Mouse (Mus musculus) heart, embryonic 16.5 days (tissue): ENCODE measurements around the gene Itga1. TPM values are rescaled to one million over a fixed set of nuclear protein-coding genes. Genes with fewer than 3 reads are reported as not detected.

ENCODE experiments used
- ATAC-seq: fragments of 200-750 bp; cut with Nextera tagmentation; replicated peaks from 2 replicates; pipeline ENCODE4 v1.8.0; 2017; ENCODE audit warnings: moderate number of reproducible peaks; ENCODE audit not compliant: insufficient read depth, low FRiP score; ENCODE audit errors: extremely low read depth
- H3K27ac ChIP-seq: fragments of 300-500 bp; sonication (generic); 2 replicates; pipeline ENCODE4 v1.5.1; 2014; ENCODE audit warnings: mild to moderate bottlenecking, low read length, control low read depth, moderate library complexity
- H3K27me3 ChIP-seq: fragments of 300-500 bp; sonication (generic); 2 replicates; pipeline ENCODE4 v1.6.1; 2014; ENCODE audit warnings: low read length, mixed read lengths; ENCODE audit not compliant: control insufficient read depth, insufficient read depth
- H3K36me3 ChIP-seq: fragments of 300-500 bp; sonication (generic); 2 replicates; pipeline ENCODE4 v1.6.1; 2014; ENCODE audit not compliant: control insufficient read depth, insufficient read depth
- H3K4me1 ChIP-seq: fragments of 300-500 bp; sonication (generic); 2 replicates; pipeline ENCODE4 v1.6.1; 2014; ENCODE audit warnings: low read length, mixed read lengths; ENCODE audit not compliant: control insufficient read depth, insufficient read depth
- H3K4me2 ChIP-seq: fragments of 300-500 bp; sonication (generic); 2 replicates; pipeline ENCODE4 v1.6.1; 2014; ENCODE audit warnings: low read depth, mild to moderate bottlenecking, control low read depth, low read length
- H3K4me3 ChIP-seq: fragments of 300-500 bp; sonication (generic); 2 replicates; pipeline ENCODE4 v1.5.1; 2014; ENCODE audit warnings: mild to moderate bottlenecking, control low read depth, low read length
- H3K9ac ChIP-seq: fragments of 300-500 bp; sonication (generic); 2 replicates; pipeline ENCODE4 v1.6.1; 2014; ENCODE audit warnings: low read length, control low read depth
- H3K9me3 ChIP-seq: fragments of 300-500 bp; sonication (generic); replicated peaks from 2 replicates; pipeline ENCODE4 v1.6.1; 2016; ENCODE audit warnings: low read length; ENCODE audit not compliant: control insufficient read depth
- WGBS: fragments of 180-500 bp; shearing (Covaris S2); extraction: QIAGEN DNeasy Blood & Tissue Kit; methylation state at CpG from one replicate; pipeline ENCODE4 v1.1.7; 2014; 5-methylcytosine and 5-hydroxymethylcytosine counted together
- polyA plus RNA-seq: library from polyadenylated mRNA; unstranded; fragments of >200 nt; fragmentation: Nextera tagmentation; extraction: Ambion mirVana; gene quantifications from 2 replicates; pipeline ENCODE4 v1.2.1, GENCODE M21; 2015

Gene Itga1
- polyA plus RNA-seq, 1 experiment from 2014 or later: 26.3 TPM

DNA sequence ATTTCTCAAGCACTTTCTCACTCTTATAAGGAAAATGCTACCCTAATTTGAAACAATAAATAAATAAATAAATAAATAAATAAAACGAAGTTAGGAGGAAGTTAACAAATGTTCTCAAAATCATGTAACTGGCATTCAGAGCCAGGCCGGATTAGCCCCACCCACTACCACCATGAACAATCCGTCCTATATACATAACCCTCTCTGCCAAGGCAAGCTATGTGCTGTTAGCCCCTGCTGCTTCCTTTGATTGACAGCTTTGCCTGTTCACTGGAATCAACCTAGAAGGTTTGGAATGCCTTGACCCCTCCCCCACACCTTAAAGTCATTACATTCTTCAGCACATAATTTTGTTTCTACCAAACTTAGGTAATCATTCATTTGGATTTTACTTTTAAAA lies 10.3 kb downstream of the Itga1 start:
- no peak for ATAC-seq
- no peak overlapping the region for H3K4me3 ChIP-seq
- peaks cover 46% of the 10 kb centered on the region for H3K4me1 ChIP-seq
- no peaks in the 10 kb centered on the region for H3K9me3 ChIP-seq
- H3K27me3 ChIP-seq: no peaks in the 10 kb centered on the region
- peak overlapping the region; percentile 98; the same call in 1 of the 2 replicates for H3K4me2 ChIP-seq
- peaks cover 7% of the 10 kb centered on the region; the same call in 1 of the 2 replicates for H3K36me3 ChIP-seq
- H3K27ac ChIP-seq: peak overlapping the region; percentile 99; the same call in 1 of the 2 replicates
- 47% methylated on average over 3 of the region's 3 CpGs for WGBS
- H3K9ac ChIP-seq: no peak overlapping the region

DNA sequence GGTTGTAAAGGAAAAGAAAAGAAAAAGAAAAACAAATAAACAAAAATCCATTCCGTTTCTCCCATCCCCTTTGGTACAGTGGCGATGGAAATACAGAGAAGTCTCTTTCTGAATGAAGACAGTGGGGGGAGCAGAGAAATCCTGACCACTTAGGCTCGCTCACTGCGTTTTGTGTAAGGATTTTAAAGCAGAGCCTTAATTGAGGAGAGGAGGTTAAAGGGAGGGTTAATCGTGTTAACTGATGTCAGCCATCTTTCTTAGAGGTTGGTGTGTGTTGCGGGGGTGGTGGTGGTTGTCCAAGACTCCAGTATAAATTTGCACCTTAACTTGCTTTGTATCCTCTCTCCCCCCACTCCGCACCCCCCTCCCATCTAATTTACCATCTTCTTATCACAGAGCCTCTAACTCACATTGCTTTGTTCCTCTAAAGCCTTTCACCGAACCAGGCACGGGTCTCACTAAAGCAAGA lies 10.8 kb downstream of the Itga1 start:
- H3K9ac ChIP-seq: peak overlapping the region; percentile 92
- peak overlapping the region; percentile 98 for H3K4me2 ChIP-seq
- H3K27ac ChIP-seq: peak overlapping the region; percentile 99

DNA sequence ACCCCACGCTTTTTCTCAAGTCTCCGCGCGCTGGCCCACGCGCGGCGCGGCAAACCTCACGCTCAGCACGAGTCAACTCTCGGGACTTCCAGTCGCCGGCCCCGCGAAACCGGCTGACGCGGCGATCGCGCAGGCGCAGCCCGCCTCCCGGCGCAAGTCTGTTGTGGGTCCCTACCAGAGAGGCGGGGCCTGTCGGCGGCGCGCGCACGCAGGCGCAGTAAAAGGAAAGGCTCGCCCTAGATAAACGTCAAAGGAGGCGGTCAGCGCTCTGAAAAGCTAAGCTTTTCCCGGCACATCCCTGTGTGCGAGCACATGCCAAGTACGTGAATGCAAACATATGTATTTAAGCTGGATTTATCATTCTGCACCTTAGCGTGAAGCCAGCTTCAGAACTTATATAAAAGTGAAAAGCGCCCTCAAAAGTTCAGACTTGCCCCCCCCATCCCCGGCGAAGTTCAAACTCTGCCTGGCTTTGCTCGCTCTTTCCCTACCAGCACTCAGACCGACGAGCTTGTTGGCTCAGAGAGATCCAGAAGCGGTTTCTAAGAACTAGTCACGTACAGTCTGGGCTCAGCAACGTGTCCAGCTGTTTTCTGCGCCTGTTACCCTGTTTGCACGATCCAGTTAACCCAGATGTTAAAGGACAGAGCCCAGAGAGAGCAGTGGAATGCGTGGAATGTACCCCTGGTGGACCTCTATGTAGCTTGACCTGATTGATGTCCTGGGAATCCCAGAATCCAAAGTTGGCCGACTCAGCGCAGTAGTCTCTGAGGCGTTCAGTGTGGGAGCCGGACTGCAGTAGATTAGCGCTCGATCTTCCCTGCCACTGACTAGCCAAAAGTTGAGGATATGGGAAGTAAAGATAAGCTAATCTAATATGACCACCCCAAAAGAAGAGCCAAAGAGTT lies 11.4 kb downstream of the Itga1 start, which contains the start of gene Pelo:
Gene Pelo (minus strand): TSS at position 118 of the 908 bp plus-strand sequence.
- Histone ChIP-seq H3K9ac (peak within 1 kb of the TSS; percentile 92), H3K36me3 (peaks cover 9% of the 10 kb centered on the region; the same call in 1 of the 2 replicates), H3K4me3 (peak within 1 kb of the TSS; percentile 80), H3K4me1 (peaks cover 43% of the 10 kb centered on the region), H3K27ac (peak within 1 kb of the TSS; percentile 99), H3K27me3 (no peaks in the 10 kb centered on the region), H3K4me2 (peak within 1 kb of the TSS; percentile 98), H3K9me3 (no peaks in the 10 kb centered on the region)
- WGBS: under 1% methylated on average over 60 of the region's 60 CpGs
- ATAC-seq: peak; percentile 94

More for the DNA sequence above, 10.8 kb downstream of the Itga1 start:
- Histone ChIP-seq H3K27me3 (no peaks in the 10 kb centered on the region), H3K36me3 (peaks cover 8% of the 10 kb centered on the region; the same call in 1 of the 2 replicates), H3K4me1 (peaks cover 45% of the 10 kb centered on the region), H3K9me3 (no peaks in the 10 kb centered on the region), H3K4me3 (peak overlapping the region; percentile 80)
- ATAC-seq: no peak
- WGBS: 33% methylated on average over 9 of the region's 9 CpGs

DNA sequence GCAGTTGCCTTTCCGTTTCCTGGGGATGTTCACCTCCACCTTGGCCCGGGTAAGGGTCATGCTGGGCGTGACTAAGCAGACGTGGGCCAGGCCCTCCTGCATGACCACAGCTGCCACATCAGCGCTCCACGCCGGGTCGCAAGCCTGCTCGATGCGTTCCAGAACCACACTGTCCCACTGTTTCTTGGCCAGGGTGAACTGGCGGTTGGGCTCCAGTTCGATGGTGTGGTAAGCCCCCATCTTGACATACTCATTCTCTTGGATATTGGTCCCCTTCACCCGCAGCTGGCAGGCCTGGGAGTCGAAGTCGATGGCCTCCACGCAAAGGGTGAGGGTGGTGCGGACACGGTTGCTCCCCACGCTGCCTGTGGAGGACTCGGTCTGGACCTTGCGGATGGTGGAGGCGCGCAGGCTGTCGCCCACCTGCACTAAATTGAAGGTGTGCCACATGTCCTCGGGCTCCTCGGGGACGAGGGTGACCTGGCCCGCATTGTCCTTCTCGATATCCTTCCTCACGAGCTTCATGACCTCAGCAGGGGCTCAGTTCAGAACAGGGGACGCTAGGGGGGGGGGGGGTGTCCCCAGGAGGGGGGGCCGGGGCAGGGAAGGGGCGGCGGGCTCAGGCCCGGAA lies 12.3 kb downstream of the Itga1 start:
- peak overlapping the region; percentile 98 for H3K4me2 ChIP-seq
- peaks cover 9% of the 10 kb centered on the region; the same call in 1 of the 2 replicates for H3K36me3 ChIP-seq
- H3K9me3 ChIP-seq: no peaks in the 10 kb centered on the region
- ATAC-seq: peak; percentile 42
- no peaks in the 10 kb centered on the region for H3K27me3 ChIP-seq
- H3K27ac ChIP-seq: peak overlapping the region; percentile 99
- H3K9ac ChIP-seq: peak overlapping the region; percentile 92
- peak overlapping the region; percentile 80 for H3K4me3 ChIP-seq
- peaks cover 38% of the 10 kb centered on the region for H3K4me1 ChIP-seq
- 3% methylated on average over 34 of the region's 35 CpGs for WGBS

DNA sequence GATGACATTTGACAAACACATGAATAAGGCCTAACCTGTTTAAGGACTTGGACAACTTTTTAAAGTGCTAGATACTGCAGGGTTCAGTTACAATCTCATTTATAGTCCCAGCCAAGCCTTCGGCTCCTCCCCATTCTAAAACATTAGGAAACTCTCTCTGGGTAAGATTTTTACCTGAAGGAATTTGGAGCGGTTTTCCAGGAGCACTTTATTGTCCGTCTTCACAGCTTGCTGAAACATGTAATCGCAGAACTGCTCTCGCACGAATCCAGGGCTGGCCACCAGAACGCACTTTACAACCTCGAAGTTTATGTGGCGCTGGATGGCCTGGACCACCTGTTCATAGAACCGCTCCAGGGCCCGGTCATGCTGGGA lies 12.8 kb downstream of the Itga1 start:
- H3K4me2 ChIP-seq: peak overlapping the region; percentile 98
- H3K27ac ChIP-seq: peak overlapping the region; percentile 99
- no peaks in the 10 kb centered on the region for H3K27me3 ChIP-seq
- ATAC-seq: no peak
- H3K4me3 ChIP-seq: peak overlapping the region; percentile 80
- peaks cover 9% of the 10 kb centered on the region; the same call in 1 of the 2 replicates for H3K36me3 ChIP-seq
- peak overlapping the region; percentile 92 for H3K9ac ChIP-seq
- WGBS: 40% methylated on average over 11 of the region's 11 CpGs
- peaks cover 37% of the 10 kb centered on the region for H3K4me1 ChIP-seq
- no peaks in the 10 kb centered on the region for H3K9me3 ChIP-seq

DNA sequence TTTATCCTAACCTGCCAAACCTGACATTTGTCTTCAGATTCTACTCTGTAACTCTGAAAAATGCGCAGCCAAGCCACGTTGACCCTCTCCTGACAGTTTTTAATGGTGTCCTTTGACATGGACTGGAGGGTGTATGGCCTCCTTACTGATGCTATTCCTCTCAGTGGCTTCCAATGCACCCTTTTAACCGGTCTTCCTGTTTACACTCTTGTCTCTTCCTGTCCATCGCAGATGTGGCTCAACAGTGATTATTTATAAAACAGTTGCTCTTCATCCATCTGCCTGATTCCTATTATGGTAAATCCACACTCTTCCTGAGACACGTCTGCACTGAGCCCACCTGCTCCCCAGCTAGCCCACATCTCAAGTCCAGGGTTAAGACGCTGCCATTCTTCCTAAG lies 15.8 kb downstream of the Itga1 start:
- H3K4me1 ChIP-seq: peaks cover 28% of the 10 kb centered on the region
- WGBS: 74% methylated on average over 6 of the region's 6 CpGs
- H3K9me3 ChIP-seq: no peaks in the 10 kb centered on the region
- H3K27me3 ChIP-seq: no peaks in the 10 kb centered on the region
- H3K4me3 ChIP-seq: no peak overlapping the region
- no peak for ATAC-seq
- peaks cover 9% of the 10 kb centered on the region; the same call in 1 of the 2 replicates for H3K36me3 ChIP-seq
- no peak overlapping the region for H3K9ac ChIP-seq
- H3K27ac ChIP-seq: no peak overlapping the region
- H3K4me2 ChIP-seq: no peak overlapping the region

DNA sequence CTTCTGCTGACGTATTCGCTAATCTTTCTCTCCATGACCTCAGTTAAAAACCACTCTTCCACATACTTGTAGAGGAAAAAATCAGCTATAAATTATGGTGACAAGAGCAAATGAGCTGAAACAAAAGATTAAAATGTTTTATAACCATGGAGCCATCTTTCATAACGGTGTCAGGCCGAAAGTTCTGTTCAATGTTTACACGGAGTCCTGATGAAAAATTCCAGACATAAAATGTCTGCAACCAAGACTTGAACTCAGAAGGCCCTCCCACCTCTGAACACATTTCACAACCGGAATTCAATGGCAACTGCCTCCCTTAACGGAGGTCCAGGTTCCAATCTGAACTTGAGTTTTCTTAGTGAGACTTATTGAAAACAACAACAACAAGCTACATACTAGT lies 19.4 kb downstream of the Itga1 start:
- H3K27me3 ChIP-seq: no peaks in the 10 kb centered on the region
- H3K9ac ChIP-seq: no peak overlapping the region
- H3K4me3 ChIP-seq: no peak overlapping the region
- H3K9me3 ChIP-seq: no peaks in the 10 kb centered on the region
- H3K36me3 ChIP-seq: peaks cover 4% of the 10 kb centered on the region; the same call in 1 of the 2 replicates
- no peak for ATAC-seq
- WGBS: 77% methylated on average over 7 of the region's 7 CpGs
- H3K4me1 ChIP-seq: peaks cover 14% of the 10 kb centered on the region
- no peak overlapping the region for H3K27ac ChIP-seq
- no peak overlapping the region for H3K4me2 ChIP-seq

DNA sequence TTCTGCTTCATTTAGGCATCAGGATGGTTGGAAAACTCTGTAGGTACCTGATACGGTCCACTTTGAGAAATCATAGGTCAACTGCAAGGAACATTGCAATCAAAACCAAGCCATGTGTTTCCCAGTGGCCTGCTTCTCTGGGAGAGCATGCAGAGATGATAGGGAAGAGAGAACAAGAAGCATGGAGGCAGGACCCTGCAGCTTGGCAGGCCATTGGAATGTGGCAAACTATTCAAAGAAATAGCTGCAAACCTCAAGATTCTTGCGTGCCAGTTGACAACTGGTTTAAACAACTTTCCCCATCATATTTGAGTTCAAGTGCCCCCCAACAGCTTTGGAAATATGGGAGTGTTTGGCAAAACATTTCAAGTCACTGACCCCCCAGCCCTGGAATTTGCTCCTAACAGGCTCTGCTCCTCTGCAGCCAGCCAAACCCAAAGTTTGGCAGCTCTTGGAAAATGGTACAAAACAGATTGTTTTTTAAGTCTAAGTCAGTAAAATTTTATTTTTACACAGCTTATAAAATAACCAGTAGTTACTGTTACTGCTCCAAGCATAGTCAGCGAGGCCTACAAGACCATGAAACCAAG lies 21.7 kb downstream of the Itga1 start:
- H3K4me1 ChIP-seq: peaks cover 4% of the 10 kb centered on the region; the same call in 1 of the 2 replicates
- no peak overlapping the region for H3K4me3 ChIP-seq
- no peak for ATAC-seq
- no peak overlapping the region for H3K27ac ChIP-seq
- H3K27me3 ChIP-seq: no peaks in the 10 kb centered on the region
- H3K9me3 ChIP-seq: no peaks in the 10 kb centered on the region
- H3K36me3 ChIP-seq: no peaks in the 10 kb centered on the region
- no peak overlapping the region for H3K4me2 ChIP-seq
- no peak overlapping the region for H3K9ac ChIP-seq
- 77% methylated on average over 3 of the region's 3 CpGs for WGBS
